Mouse (Mus musculus): ENCODE data around the gene Kansl1l.

GRCm38 (mm10) chr1:66694266-66694665, 123.1 kb downstream of the Kansl1l start:
- no peak for TF ChIP-seq POLR2A (IDR thresholded peaks at IDR 0.05; ENCODE audit: borderline replicate concordance, low read depth, low read length)
- TF ChIP-seq CTCF (IDR thresholded peaks at IDR 0.05; ENCODE audit: low read depth, low read length) = no peak

All from bone marrow macrophage, adult 2 months (primary cell).